Mouse (Mus musculus) ovary, postnatal 36 days (tissue): ENCODE data around the gene Cenpx.
"Not testable (repeated sequence)": the region's sequence is repeated elsewhere in the genome, so short reads cannot be mapped to it uniquely, and the experiment has no call there.

Experiments
- DNase-seq: peaks from one replicate; pipeline ENCODE4 v3.0.0; 2022; ENCODE audit warnings: low spot score, mixed read lengths

Cenpx gene

GRCm38 (mm10) chr11:120713580-120714518 lies at the start of gene Cenpx, which contains the start of gene Lrrc45:
TSS of gene Cenpx (minus strand) at chr11:120713738.
TSS of gene Lrrc45 (plus strand) at chr11:120713925.
- DNase-seq, result peak; percentile 95

- DNase-seq, result not testable (repeated sequence)
Observed at GRCm38 (mm10) chr11:120762672-120763041, 49.1 kb upstream of the Cenpx start, which contains the start of gene Hmga1b. TSS of gene Hmga1b (plus strand) at chr11:120762794.

DNA sequence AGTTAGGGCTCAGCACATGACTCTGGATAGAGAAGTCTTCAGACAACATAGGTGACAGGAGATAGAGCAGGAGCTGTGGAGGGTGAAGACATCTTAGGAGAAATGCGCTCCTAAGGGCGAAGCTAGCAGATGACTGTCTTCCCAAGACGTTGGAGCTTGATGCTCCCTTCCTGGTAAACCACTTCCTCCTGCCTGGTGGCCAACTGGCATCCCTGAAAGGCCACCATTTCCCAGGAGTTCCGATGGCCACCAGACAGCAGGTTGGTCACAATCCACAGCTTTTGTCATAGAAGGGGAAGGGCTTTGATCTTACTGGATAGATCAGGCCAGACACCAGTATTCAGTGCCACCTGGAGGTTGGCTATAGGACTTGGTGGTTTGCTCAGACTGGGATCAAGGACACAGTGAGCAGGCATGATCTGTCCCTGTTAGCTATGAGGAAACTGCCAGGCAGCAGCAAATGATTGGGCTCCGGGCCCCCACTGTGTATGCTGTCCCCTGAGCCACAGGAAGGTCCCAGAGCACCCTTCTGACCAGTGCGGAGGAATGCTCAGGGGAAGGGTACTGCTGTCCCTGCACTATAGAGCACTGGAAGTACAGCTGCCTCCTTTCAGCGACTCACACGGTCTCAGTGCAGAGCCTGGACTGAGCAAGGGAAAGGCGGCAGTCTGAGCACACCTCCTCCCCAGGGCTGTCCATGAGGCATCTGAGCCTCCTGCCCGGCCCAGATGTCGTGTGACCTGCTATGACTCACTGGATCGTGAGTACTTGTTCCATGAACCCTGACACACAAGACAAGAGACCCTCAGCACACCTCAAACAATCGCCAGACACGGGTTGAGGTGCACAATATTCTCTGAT lies 48.5 kb upstream of the Cenpx start:
- no peak for DNase-seq

- no peak for DNase-seq
Observed at GRCm38 (mm10) chr11:120760236-120760635, 46.7 kb upstream of the Cenpx start.

DNA sequence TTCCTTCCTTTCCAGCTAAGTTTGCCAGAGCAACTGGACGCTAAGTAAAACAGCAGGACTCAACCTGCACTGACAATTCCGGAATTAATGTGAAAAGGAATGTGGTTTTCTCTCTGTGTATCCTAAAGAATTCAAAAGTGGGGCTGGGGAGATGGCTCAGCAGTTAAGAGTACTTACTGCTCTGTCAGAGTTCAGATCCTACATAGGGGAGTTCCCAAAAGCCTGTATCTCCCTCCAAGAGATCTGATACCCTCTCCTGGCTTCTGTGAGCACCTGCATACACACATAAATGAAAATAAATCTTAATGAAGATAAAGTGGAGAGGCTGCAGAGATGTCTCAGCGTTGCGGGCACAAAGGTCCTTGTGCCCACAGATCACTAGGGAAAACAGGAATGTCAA lies 38.1 kb upstream of the Cenpx start:
- DNase-seq, result no peak

- DNase-seq, result no peak
Observed at GRCm38 (mm10) chr11:120749430-120749829, 35.9 kb upstream of the Cenpx start.

DNA sequence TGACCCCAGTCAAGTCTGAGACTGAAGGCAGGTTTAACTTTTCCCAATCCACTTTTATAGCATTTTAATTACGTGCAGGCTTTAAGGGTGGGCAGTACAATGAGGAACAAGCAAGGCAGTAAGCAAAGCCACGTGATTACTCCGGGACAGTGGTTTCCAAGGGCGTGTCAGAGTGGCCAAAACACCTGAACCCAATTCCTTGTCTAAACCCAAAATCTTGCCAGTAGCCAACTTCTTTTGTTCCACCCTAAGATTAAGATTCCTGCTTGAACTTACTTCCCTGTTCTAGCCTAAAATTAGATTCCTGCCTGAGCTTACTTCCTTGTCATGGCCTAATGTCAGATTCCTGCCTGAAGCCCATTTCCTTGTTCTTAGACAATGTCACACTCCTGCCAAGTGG lies 34.4 kb upstream of the Cenpx start:
- no peak for DNase-seq

- no peak for DNase-seq
Observed at GRCm38 (mm10) chr11:120744121-120744701, 30.7 kb upstream of the Cenpx start.

DNA sequence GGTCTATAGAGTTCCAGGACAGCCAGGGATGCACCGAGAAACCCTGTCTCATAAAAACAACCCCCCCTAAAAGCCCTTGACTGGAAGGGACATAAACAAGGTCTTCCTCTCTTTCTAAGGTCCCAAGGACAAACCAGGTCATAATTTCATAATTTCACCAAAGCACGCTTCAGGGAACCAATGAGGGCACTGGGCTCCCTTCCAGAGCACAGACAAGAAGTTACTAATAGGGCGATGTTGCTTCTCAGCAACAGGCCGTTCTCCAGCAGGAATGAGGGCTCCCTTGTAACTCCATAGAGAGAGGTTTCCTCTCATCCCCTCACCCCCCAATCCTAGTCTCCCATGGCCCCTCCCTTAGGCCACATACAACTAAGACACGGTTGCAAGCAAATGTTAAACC lies 27.4 kb upstream of the Cenpx start:
- DNase-seq, result no peak

DNA sequence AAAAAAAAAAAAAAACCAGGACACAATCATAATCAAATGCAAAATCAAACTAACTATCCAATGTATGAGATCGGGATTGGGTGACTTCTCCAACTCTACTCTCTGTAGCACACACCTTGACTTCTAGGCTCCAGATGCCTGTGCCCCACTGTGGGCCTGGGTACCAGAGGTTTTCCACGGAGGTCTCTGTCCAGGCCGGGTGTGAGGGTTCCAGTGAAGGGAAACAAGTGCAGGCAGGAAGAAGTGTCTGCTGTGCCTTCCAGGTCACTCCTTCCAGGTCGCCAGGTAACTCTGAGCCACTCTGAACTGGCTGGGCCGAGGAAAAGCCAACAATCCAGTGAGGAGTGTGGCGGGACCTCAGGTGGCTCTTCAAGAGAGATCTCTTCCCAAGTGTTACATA lies 22.9 kb upstream of the Cenpx start:
- DNase-seq, result no peak

DNA sequence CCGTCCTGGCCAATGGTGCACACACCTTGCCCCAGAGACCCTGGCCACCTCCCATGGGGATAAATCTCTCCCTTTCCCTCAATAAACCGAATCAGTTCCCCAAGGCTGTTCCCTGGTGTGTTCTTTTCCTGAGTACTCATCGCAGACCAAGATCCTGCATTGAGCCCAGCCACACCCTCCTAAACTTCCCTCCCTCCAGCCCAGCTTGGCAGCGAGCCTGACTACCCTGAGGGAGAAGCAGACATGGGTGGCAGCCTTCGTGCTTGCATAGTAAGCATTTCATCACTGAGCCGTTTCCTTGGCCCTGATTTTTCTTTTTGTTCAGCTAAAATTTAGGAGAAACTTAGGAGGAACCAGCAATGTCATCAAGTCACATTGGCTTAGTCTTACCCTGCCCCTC lies 20.0 kb upstream of the Cenpx start:
- peak; percentile 58 for DNase-seq

DNA sequence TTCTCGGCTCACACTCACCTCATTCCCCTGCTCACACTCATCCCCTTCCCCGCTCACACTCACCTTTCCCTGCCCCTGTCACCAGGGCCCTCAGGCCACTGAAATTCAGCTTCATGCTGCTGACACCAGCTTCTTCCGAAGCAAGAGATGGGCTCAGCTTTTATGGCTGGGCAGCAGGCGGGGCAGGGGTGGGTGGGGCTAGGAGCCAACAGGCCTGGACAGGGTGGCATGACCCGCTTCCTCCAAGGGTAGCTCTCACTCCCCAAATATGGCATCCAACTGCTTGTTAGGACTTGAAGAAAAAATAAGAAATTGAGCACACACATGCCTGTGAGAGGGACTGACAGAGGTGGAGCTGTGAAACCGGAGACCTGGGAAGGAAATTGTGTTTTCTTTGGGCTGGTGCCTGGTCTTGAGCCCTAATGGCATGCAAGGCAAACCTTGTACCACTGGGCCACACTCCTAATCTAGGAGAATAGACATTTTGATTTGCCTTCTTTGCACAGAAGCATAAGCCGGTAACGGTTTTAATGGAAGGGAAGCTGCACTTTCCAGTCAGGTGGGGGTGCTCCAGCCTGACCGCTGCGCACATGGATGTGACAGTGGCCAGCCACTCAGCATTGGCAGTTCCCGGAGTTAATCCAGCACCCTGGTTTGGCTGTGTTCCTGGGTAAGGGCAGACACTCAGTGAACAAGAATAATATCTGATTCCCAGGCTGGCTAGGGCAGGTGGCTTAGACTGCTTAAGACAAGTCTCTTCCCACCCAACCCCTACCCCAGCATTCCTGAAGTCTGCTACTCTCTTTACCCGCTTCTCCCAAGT lies 18.5 kb upstream of the Cenpx start, which contains the start of gene Cbr2:
Gene Cbr2 (minus strand): TSS at position 257 of the 823 bp plus-strand sequence.
- DNase-seq, result no peak

GRCm38 (mm10) chr11:120731395-120731794 lies 17.9 kb upstream of the Cenpx start:
- DNase-seq, result no peak

GRCm38 (mm10) chr11:120730331-120730870 lies 16.9 kb upstream of the Cenpx start:
- DNase-seq, result no peak

- peak; percentile 56 for DNase-seq
Observed at GRCm38 (mm10) chr11:120729432-120730050, 16.0 kb upstream of the Cenpx start.

- no peak for DNase-seq
Observed at GRCm38 (mm10) chr11:120728530-120729240, 15.1 kb upstream of the Cenpx start.

GRCm38 (mm10) chr11:120727564-120727963 lies 14.0 kb upstream of the Cenpx start:
- DNase-seq, result no peak

DNA sequence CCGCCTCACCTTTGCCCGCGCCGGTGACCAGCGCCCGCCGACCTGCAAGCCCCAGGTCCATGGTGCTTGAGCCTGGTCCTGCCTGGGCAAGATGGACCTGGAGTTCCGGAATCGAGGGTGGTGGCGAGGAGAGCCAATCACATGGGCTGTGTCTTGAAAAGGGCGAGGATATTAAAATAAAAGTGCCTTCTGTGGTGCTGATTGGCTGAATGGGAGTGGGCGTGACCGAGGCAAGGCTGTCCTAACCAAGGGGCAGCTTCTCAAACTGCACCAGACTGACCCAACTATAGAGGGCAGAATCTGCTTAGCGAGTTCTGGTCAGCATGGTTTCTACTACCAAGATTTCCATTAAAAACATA lies 13.6 kb upstream of the Cenpx start, which contains the start of gene Dcxr:
Gene Dcxr (minus strand): TSS at position 113 of the 359 bp plus-strand sequence.
- DNase-seq, result peak; percentile 83

DNA sequence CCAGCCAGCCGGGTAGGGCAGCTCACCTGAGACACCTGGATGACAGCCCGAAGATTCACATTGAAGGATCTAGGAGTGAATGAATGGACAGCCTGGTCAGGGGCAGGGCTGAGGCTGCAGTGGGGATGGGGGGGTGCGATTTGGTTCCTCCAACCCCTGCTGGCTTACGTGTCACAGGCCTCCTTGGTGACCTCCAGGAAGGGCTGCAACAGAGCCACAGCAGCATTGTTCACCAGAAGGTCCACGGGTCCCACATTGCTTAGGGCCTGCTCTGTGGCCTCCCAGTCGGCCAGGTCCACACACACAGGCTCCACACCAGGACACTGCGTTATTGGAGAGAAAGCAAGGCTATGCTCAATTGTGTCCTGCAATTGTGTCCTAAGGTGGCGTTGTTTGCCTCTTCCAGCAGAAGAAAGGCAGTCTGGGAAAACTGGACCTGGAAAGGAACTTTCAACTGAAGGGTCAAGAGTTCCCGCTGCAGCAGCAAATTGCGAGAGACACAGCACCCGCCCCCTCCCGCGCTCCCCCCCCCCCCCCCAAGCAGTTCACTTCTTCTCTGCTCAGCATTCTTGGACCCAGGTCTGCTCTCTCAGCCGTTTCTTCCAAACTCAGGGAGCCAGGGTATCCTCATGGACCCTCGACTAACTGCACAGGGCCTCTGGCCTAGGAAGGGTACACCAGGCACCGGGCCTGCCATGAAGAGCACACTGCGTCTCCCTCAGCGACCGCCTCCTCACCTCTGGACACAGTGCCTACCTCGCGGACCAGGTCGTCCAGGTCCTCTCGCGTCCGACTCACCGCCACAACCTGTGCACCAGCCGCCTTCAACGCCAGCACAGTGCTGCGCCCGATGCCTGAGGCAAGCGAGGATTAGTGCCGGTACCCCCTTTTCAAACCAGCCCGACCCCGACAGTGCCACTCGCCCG lies 13.0 kb upstream of the Cenpx start:
- no peak for DNase-seq
